Mouse (Mus musculus) small intestine, adult 2 months (tissue): ENCODE results near the gene Dhx57. TPM values are rescaled to one million over a fixed set of nuclear protein-coding genes. Genes with fewer than 3 reads are reported as not detected.
A peak's percentile ranks its signal among the peaks of the same experiment; 100 is the strongest.

Experiments
- H3K27ac ChIP-seq: fragments of 200-500 bp; 2 replicates; pipeline ENCODE4 v1.5.1; 2012; ENCODE audit warnings: low read depth, low read length, control low read depth, inconsistent platforms; ENCODE audit not compliant: insufficient read depth
- H3K27me3 ChIP-seq: fragments of 200-500 bp; 2 replicates; pipeline ENCODE4 v1.6.1; 2012; ENCODE audit warnings: mild to moderate bottlenecking, moderate library complexity, low read length, inconsistent platforms; ENCODE audit not compliant: control insufficient read depth, insufficient read depth
- H3K36me3 ChIP-seq: fragments of 200-500 bp; 2 replicates; pipeline ENCODE4 v1.6.1; 2012; ENCODE audit warnings: mild to moderate bottlenecking, low read length, control low read depth, inconsistent platforms; ENCODE audit not compliant: control insufficient read depth, insufficient read depth
- H3K4me1 ChIP-seq: fragments of 200-500 bp; 2 replicates; pipeline ENCODE4 v1.6.1; 2012; ENCODE audit warnings: low read length, inconsistent platforms, mixed read lengths; ENCODE audit not compliant: control insufficient read depth, insufficient read depth, insufficient read length
- H3K4me3 ChIP-seq: fragments of 200-500 bp; 2 replicates; pipeline ENCODE4 v1.5.1; 2012; ENCODE audit warnings: low read depth, mild to moderate bottlenecking, control low read depth, inconsistent platforms, low read length, moderate library complexity
- CTCF ChIP-seq: fragments of 200-500 bp; IDR thresholded peaks from 2 replicates; pipeline ENCODE4 v1.5.1; 2012; ENCODE audit warnings: low read depth, mild to moderate bottlenecking, control low read depth, inconsistent platforms, low read length, moderate library complexity, mixed read lengths; ENCODE audit not compliant: insufficient replicate concordance, insufficient read length; ENCODE audit errors: extremely low read depth
- POLR2A ChIP-seq: fragments of 200-500 bp; IDR thresholded peaks from 2 replicates; pipeline ENCODE4 v1.6.1; 2012; ENCODE audit warnings: low read depth, mild to moderate bottlenecking, control low read depth, inconsistent platforms, low read length, moderate library complexity
- WGBS: fragments of 180-500 bp; shearing (Covaris S2); methylation state at CpG from one replicate; pipeline ENCODE4 v1.1.7; 2018; 5-methylcytosine and 5-hydroxymethylcytosine counted together
- polyA plus RNA-seq: library from polyadenylated mRNA; depleted of rRNA; stranded (reverse); fragments of >200 nt; gene quantifications from 2 replicates; pipeline ENCODE4 v1.2.3, GENCODE M21; 2012

Gene Dhx57
- polyA plus RNA-seq, 1 experiment, result 4.6 TPM

- Histone ChIP-seq H3K4me3 (no peak overlapping the region), H3K27ac (no peak overlapping the region), H3K4me1 (no peaks in the 10 kb centered on the region), H3K27me3 (no peaks in the 10 kb centered on the region), H3K36me3 (peaks cover 62% of the 10 kb centered on the region)
- WGBS, result 91% methylated on average over 4 of the region's 4 CpGs
- no peak for TF ChIP-seq CTCF
- no peak for TF ChIP-seq POLR2A
Observed at GRCm38 (mm10) chr17:80267065-80267464, 23.2 kb downstream of the Dhx57 start.

- TF ChIP-seq POLR2A, result no peak
- TF ChIP-seq CTCF, result no peak
- 45% methylated on average over 13 of the region's 13 CpGs for WGBS
- Histone ChIP-seq H3K4me3 (no peak overlapping the region), H3K27ac (peak overlapping the region; percentile 59), H3K27me3 (no peaks in the 10 kb centered on the region), H3K4me1 (peaks cover 5% of the 10 kb centered on the region), H3K36me3 (peaks cover 56% of the 10 kb centered on the region)
Observed at GRCm38 (mm10) chr17:80255208-80255607, 35.1 kb downstream of the Dhx57 start.

GRCm38 (mm10) chr17:80254421-80254820 is 35.9 kb downstream of the Dhx57 start:
- 97% methylated on average over 5 of the region's 5 CpGs for WGBS
- TF ChIP-seq POLR2A (no peak), CTCF (no peak)
- no peak overlapping the region for H3K4me3 ChIP-seq
- H3K4me1 ChIP-seq, result peaks cover 5% of the 10 kb centered on the region
- no peaks in the 10 kb centered on the region for H3K27me3 ChIP-seq
- H3K27ac ChIP-seq, result no peak overlapping the region
- peaks cover 58% of the 10 kb centered on the region for H3K36me3 ChIP-seq

- 85% methylated on average over 13 of the region's 13 CpGs for WGBS
- H3K4me1 ChIP-seq, result peaks cover 5% of the 10 kb centered on the region
- H3K27me3 ChIP-seq, result no peaks in the 10 kb centered on the region
- peaks cover 60% of the 10 kb centered on the region for H3K36me3 ChIP-seq
- TF ChIP-seq POLR2A (no peak), CTCF (no peak)
- no peak overlapping the region for H3K4me3 ChIP-seq
- H3K27ac ChIP-seq, result peak overlapping the region; percentile 5; the same call in 1 of the 2 replicates
Observed at GRCm38 (mm10) chr17:80252757-80253525, 37.3 kb downstream of the Dhx57 start.

- TF ChIP-seq POLR2A (no peak), CTCF (no peak)
- H3K27me3 ChIP-seq, result no peaks in the 10 kb centered on the region
- H3K4me3 ChIP-seq, result no peak overlapping the region
- H3K4me1 ChIP-seq, result no peaks in the 10 kb centered on the region
- peaks cover 60% of the 10 kb centered on the region for H3K36me3 ChIP-seq
- H3K27ac ChIP-seq, result no peak overlapping the region
- WGBS, result 82% methylated on average over 13 of the region's 13 CpGs
Observed at GRCm38 (mm10) chr17:80243116-80243515, 47.2 kb downstream of the Dhx57 start.

GRCm38 (mm10) chr17:80241594-80241993 is 48.7 kb downstream of the Dhx57 start:
- H3K4me3 ChIP-seq, result no peak overlapping the region
- peaks cover 57% of the 10 kb centered on the region for H3K36me3 ChIP-seq
- H3K27me3 ChIP-seq, result no peaks in the 10 kb centered on the region
- H3K27ac ChIP-seq, result no peak overlapping the region
- 89% methylated on average over 9 of the region's 9 CpGs for WGBS
- TF ChIP-seq POLR2A (no peak), CTCF (no peak)
- H3K4me1 ChIP-seq, result no peaks in the 10 kb centered on the region

- Histone ChIP-seq H3K4me3 (no peak overlapping the region), H3K36me3 (peaks cover 28% of the 10 kb centered on the region), H3K4me1 (peaks cover 8% of the 10 kb centered on the region; the same call in 1 of the 2 replicates), H3K27ac (no peak overlapping the region), H3K27me3 (no peaks in the 10 kb centered on the region)
- 88% methylated on average over 5 of the region's 5 CpGs for WGBS
- TF ChIP-seq CTCF (no peak), POLR2A (no peak)
Observed at GRCm38 (mm10) chr17:80237475-80237874, 52.8 kb downstream of the Dhx57 start.

- WGBS, result 93% methylated on average over 3 of the region's 3 CpGs
- no peak overlapping the region for H3K27ac ChIP-seq
- peaks cover 22% of the 10 kb centered on the region for H3K36me3 ChIP-seq
- H3K4me1 ChIP-seq, result peaks cover 8% of the 10 kb centered on the region; the same call in 1 of the 2 replicates
- no peak overlapping the region for H3K4me3 ChIP-seq
- H3K27me3 ChIP-seq, result no peaks in the 10 kb centered on the region
- TF ChIP-seq CTCF (no peak), POLR2A (no peak)
Observed at GRCm38 (mm10) chr17:80236805-80237204, 53.5 kb downstream of the Dhx57 start.
